Comparison of ENCODE assay signal across 27 mouse cellular contexts in the genomic region with DNA sequence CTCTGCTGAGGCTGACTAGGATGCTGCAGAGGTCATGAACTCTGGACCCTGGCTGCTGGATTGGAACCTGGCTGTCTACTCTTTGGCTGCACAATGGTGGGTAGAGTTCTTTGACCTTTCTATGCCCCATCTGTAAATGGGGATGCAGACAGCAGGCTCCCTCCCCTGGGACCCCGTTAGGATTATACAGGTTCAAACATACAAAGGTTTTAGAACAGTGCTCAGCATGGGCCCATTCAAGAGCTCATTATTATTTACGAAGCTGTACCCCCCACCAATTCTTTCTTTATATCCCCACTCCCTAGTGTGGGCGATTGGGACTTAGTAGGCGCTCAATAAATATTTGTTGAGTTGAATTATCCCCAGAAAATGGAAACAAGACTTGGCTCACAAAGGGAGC. TPM values are rescaled to one million over a fixed set of nuclear protein-coding genes. Genes with fewer than 3 reads are reported as not detected.
A peak's percentile ranks its signal among the peaks of the same experiment; 100 is the strongest.
DNase-seq lines count a peak whose midpoint lies in the region; ATAC-seq and TF ChIP-seq lines count a peak whose summit lies in the region.
"Had no signal": no experiment of that assay in that cellular context is flagged by ENCODE, and none has a peak within 500 bp of the region (broad histone marks: within the 10 kb centered on the region; RNA-seq: fewer than 3 reads in every experiment).

No protein-coding gene starts in this region.

- TF ChIP-seq POLR2A in limb, embryonic 14.5 days (IDR thresholded peaks at IDR 0.05; ENCODE audit: borderline replicate concordance, extremely low read depth, insufficient read depth, insufficient read length) = no peak

- H3K4me1 ChIP-seq in limb, embryonic 12.5 days (replicated peaks) = peaks cover 22% of the 10 kb centered on the region; the same call in 1 of the 2 replicates
- H3K4me1 ChIP-seq in limb, embryonic 10.5 days = peaks cover 25% of the 10 kb centered on the region
- H3K4me1 ChIP-seq in limb, embryonic 14.5 days (ENCODE audit: control insufficient read depth, insufficient read depth, low read length) = peaks cover 7% of the 10 kb centered on the region; the same call in 1 of the 2 replicates
- no peaks in the 10 kb centered on the region for H3K4me1 ChIP-seq in forebrain, embryonic 13.5 days
- H3K4me1 ChIP-seq: heart, embryonic 13.5 days; intestine, embryonic 15.5 days had no signal

- H3K4me2 ChIP-seq in limb, embryonic 12.5 days = no peak overlapping the region
- H3K4me2 ChIP-seq in limb, embryonic 14.5 days (replicated peaks; ENCODE audit: low read depth, low read length, severe bottlenecking) = no peak overlapping the region
- no peak overlapping the region for H3K4me2 ChIP-seq in forebrain, embryonic 13.5 days
- H3K4me2 ChIP-seq: embryonic facial prominence, embryonic 12.5 days; embryonic facial prominence, embryonic 15.5 days; heart, embryonic 13.5 days; hindbrain, embryonic 12.5 days; intestine, embryonic 15.5 days had no signal

- peak; percentile 76; the same call in 1 of the 2 replicates for ATAC-seq in limb, embryonic 12.5 days (ENCODE audit: insufficient number of reproducible peaks, insufficient read depth, low FRiP score, low TSS enrichment, low read depth)
- ATAC-seq in limb, embryonic 14.5 days (ENCODE audit: low FRiP score, low read depth) = peak; percentile 60
- ATAC-seq in forebrain, embryonic 13.5 days = no peak
- ATAC-seq: forebrain, embryonic 16.5 days; hindbrain, embryonic 16.5 days; intestine, embryonic 15.5 days had no signal

- no peaks in the 10 kb centered on the region for H3K36me3 ChIP-seq in limb, embryonic 12.5 days
- no peaks in the 10 kb centered on the region for H3K36me3 ChIP-seq in limb, embryonic 10.5 days
- H3K36me3 ChIP-seq in limb, embryonic 14.5 days (ENCODE audit: control insufficient read depth, insufficient read depth, low read length) = no peaks in the 10 kb centered on the region
- H3K36me3 ChIP-seq in forebrain, embryonic 13.5 days (ENCODE audit: poor library complexity, severe bottlenecking) = no peaks in the 10 kb centered on the region
- H3K36me3 ChIP-seq: embryonic facial prominence, embryonic 12.5 days; embryonic facial prominence, embryonic 15.5 days; heart, embryonic 10.5 days; heart, embryonic 13.5 days; hindbrain, embryonic 12.5 days; intestine, embryonic 15.5 days had no signal

- H3K9ac ChIP-seq in limb, embryonic 12.5 days (replicated peaks) = no peak overlapping the region
- H3K9ac ChIP-seq in limb, embryonic 14.5 days (ENCODE audit: low read depth, low read length, severe bottlenecking) = no peak overlapping the region
- H3K9ac ChIP-seq in forebrain, embryonic 13.5 days = no peak overlapping the region
- H3K9ac ChIP-seq: embryonic facial prominence, embryonic 12.5 days; embryonic facial prominence, embryonic 15.5 days; heart, embryonic 13.5 days; hindbrain, embryonic 12.5 days; intestine, embryonic 15.5 days had no signal

- 39% methylated on average over 4 of the region's 4 CpGs for WGBS in limb, embryonic 12.5 days
- WGBS in limb, embryonic 10.5 days = 64% methylated on average over 4 of the region's 4 CpGs
- WGBS in limb, embryonic 14.5 days = 34% methylated on average over 4 of the region's 4 CpGs
- 10% methylated on average over 4 of the region's 4 CpGs for WGBS in forebrain, embryonic 13.5 days

- H3K27ac ChIP-seq in limb, embryonic 12.5 days = peak overlapping the region; percentile 45; the same call in 1 of the 2 replicates
- no peak overlapping the region; the same call in 1 of the 2 replicates for H3K27ac ChIP-seq in limb, embryonic 10.5 days
- no peak overlapping the region for H3K27ac ChIP-seq in limb, embryonic 14.5 days (replicated peaks; ENCODE audit: low read depth, low read length)
- H3K27ac ChIP-seq in forebrain, embryonic 13.5 days = no peak overlapping the region
- H3K27ac ChIP-seq: embryonic facial prominence, embryonic 12.5 days; embryonic facial prominence, embryonic 15.5 days; heart, adult 2 months; heart, embryonic 10.5 days; heart, embryonic 13.5 days; hindbrain, embryonic 12.5 days; intestine, embryonic 15.5 days had no signal

- H3K27me3 ChIP-seq in limb, embryonic 12.5 days = no peaks in the 10 kb centered on the region
- peaks cover 5% of the 10 kb centered on the region; the same call in 1 of the 2 replicates for H3K27me3 ChIP-seq in limb, embryonic 10.5 days (ENCODE audit: low read depth, poor library complexity, severe bottlenecking)
- no peaks in the 10 kb centered on the region for H3K27me3 ChIP-seq in limb, embryonic 14.5 days (ENCODE audit: control insufficient read depth, insufficient read depth, low read length)
- peaks cover 5% of the 10 kb centered on the region; the same call in 1 of the 2 replicates for H3K27me3 ChIP-seq in forebrain, embryonic 13.5 days
- H3K27me3 ChIP-seq: embryonic facial prominence, embryonic 12.5 days; heart, embryonic 13.5 days; intestine, embryonic 15.5 days had no signal

- H3K4me3 ChIP-seq in limb, embryonic 12.5 days (replicated peaks) = no peak overlapping the region
- no peak overlapping the region for H3K4me3 ChIP-seq in limb, embryonic 10.5 days
- no peak overlapping the region for H3K4me3 ChIP-seq in limb, embryonic 14.5 days (replicated peaks; ENCODE audit: low read length)
- H3K4me3 ChIP-seq in forebrain, embryonic 13.5 days = no peak overlapping the region
- H3K4me3 ChIP-seq: embryonic facial prominence, embryonic 12.5 days; embryonic facial prominence, embryonic 15.5 days; heart, adult 2 months; heart, embryonic 10.5 days; heart, embryonic 13.5 days; hindbrain, embryonic 12.5 days; intestine, embryonic 15.5 days had no signal

- no peaks in the 10 kb centered on the region for H3K9me3 ChIP-seq in limb, embryonic 12.5 days
- H3K9me3 ChIP-seq in limb, embryonic 10.5 days (replicated peaks) = no peaks in the 10 kb centered on the region
- no peaks in the 10 kb centered on the region for H3K9me3 ChIP-seq in limb, embryonic 14.5 days (ENCODE audit: control insufficient read depth, low read length)
- H3K9me3 ChIP-seq in forebrain, embryonic 13.5 days (replicated peaks) = no peaks in the 10 kb centered on the region
- H3K9me3 ChIP-seq: embryonic facial prominence, embryonic 12.5 days; embryonic facial prominence, embryonic 15.5 days; heart, embryonic 10.5 days; heart, embryonic 13.5 days; hindbrain, embryonic 12.5 days; intestine, embryonic 15.5 days had no signal

- peak; percentile 22 for DNase-seq in embryo, embryonic 11 days
- DNase-seq in embryo, embryonic 9.5 days (ENCODE audit: extremely low spot score) = no peak
- DNase-seq in limb, embryonic 10.5 days (ENCODE audit: low spot score) = no peak
- peak; percentile 54 for DNase-seq in R1 (ENCODE audit: low read depth, low spot score)
- DNase-seq in limb, embryonic 14.5 days (ENCODE audit: low spot score) = peak; percentile 35
- no peak for DNase-seq in urinary bladder, postnatal 14 days (ENCODE audit: low spot score)
- DNase-seq: adrenal gland, postnatal 10 days; adrenal gland, postnatal 36 days; B cell, adult 2 months; cerebellum, adult 18-20 months; cerebellum, adult 9-10 months; cerebellum, postnatal 14 days; gastrocnemius, postnatal 10 days; gastrocnemius, postnatal 36 days; heart, adult 2 months; heart, postnatal 14 days; heart, postnatal 4 days had no signal

RNA-seq across cellular contexts. Expression of a gene that starts 36.0 kb away (rescaled TPM):
- 62.1 and 65.3 TPM in 2 replicates for polyA plus RNA-seq in limb, embryonic 12.5 days (2016; fragmentation: Nextera tagmentation; extraction: Ambion mirVana)
- polyA plus RNA-seq in limb, embryonic 10.5 days (2016; fragmentation: Nextera tagmentation; extraction: Ambion mirVana) = 49.4 and 53.4 TPM in 2 replicates
- 35.2 and 43.1 TPM in 2 replicates for polyA plus RNA-seq in limb, embryonic 14.5 days (2012; rRNA removed)
- 49.0 and 52.3 TPM in 2 replicates for polyA plus RNA-seq in limb, embryonic 14.5 days (2014; fragmentation: Nextera tagmentation; extraction: Ambion mirVana)
- 34.4 and 36.8 TPM in 2 replicates for polyA plus RNA-seq in forebrain, embryonic 13.5 days (2015; fragmentation: Nextera tagmentation; extraction: Ambion mirVana)

Comparison
In these comparisons a context has a peak if more than half of its experiments do, and no peak if none do; other contexts are left out.
1. DNase-seq: peak in embryo, embryonic 11 days (single experiment), R1 (single experiment) and limb, embryonic 14.5 days (single experiment); none in embryo, embryonic 9.5 days (single experiment), limb, embryonic 10.5 days (single experiment) and urinary bladder, postnatal 14 days (single experiment).